ENCODE assay signal across 8 mouse cellular contexts in the genomic region with DNA sequence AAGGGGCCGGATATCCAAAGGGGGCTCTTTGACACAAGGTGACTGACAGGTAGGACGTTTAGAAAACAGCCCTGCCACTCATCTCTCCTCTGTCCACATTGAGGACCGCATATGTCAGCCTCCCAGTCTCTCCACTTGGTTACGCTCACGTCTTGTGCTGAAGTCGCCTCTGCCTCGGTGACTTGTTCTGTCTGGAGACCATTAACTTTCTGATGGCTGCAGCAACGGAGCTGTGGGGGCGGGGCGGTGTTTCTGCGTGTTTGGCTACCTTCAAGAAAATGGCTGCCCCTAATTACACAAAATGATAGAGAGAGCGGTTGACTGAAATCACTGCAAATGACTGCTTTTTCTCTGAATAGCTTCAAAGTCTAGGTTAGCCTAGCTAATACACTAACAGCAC. TPM values are rescaled to one million over a fixed set of nuclear protein-coding genes. Genes with fewer than 3 reads are reported as not detected.
DNase-seq lines count a peak whose midpoint lies in the region; ATAC-seq lines count a peak whose summit lies in the region.

No protein-coding gene starts in this region.

- ATAC-seq in CD4-positive, CD25-positive, alpha-beta regulatory T cell, adult 4 months, result no peak
- ATAC-seq in forebrain, embryonic 11.5 days (replicated peaks; ENCODE audit: low FRiP score), result peak; percentile 44; the same call in 1 of the 2 replicates
- no peak for ATAC-seq in limb, embryonic 15.5 days (ENCODE audit: insufficient number of reproducible peaks, low FRiP score, low TSS enrichment, low read depth)
- no peak for ATAC-seq in stomach, embryonic 15.5 days (ENCODE audit: insufficient read depth, low FRiP score, low read depth)

- H3K9me3 ChIP-seq in forebrain, embryonic 11.5 days (ENCODE audit: control insufficient read depth, low read length), result peaks cover 5% of the 10 kb centered on the region; the same call in 1 of the 2 replicates
- 0 out of 2 replicates have a peak, but pooled peaks cover 3% of the 10 kb centered on the region for H3K9me3 ChIP-seq in limb, embryonic 15.5 days
- no peaks in the 10 kb centered on the region for H3K9me3 ChIP-seq in stomach, embryonic 15.5 days

- H3K4me3 ChIP-seq in forebrain, embryonic 11.5 days (ENCODE audit: low read depth, low read length), result peak overlapping the region; percentile 9
- H3K4me3 ChIP-seq in limb, embryonic 15.5 days, result peak overlapping the region; percentile 19; the same call in 1 of the 2 replicates
- no peak overlapping the region for H3K4me3 ChIP-seq in stomach, embryonic 15.5 days (replicated peaks)

- peak; percentile 75 for DNase-seq in CD4-positive, CD25-positive, alpha-beta regulatory T cell, adult 2 months (ENCODE audit: low read depth, low spot score)
- DNase-seq in layer of hippocampus, postnatal 10 days (ENCODE audit: low spot score in 2 of 2), result peak; percentile 43 to 55
- no peak for DNase-seq in layer of hippocampus, adult 11-12 months (ENCODE audit: low spot score)
- DNase-seq in forebrain, embryonic 11.5 days (ENCODE audit: low spot score), result peak; percentile 68
- DNase-seq in urinary bladder, postnatal 36 days (ENCODE audit: low spot score in 2 of 2), result no peak

- H3K27ac ChIP-seq in forebrain, embryonic 11.5 days (ENCODE audit: low read depth, low read length), result no peak overlapping the region
- H3K27ac ChIP-seq in limb, embryonic 15.5 days, result no peak overlapping the region
- H3K27ac ChIP-seq in stomach, embryonic 15.5 days, result no peak overlapping the region

- 10% methylated on average over 12 of the region's 12 CpGs for WGBS in forebrain, embryonic 11.5 days
- WGBS in limb, embryonic 15.5 days, result 8% methylated on average over 12 of the region's 12 CpGs
- WGBS in stomach, embryonic 15.5 days, result 13% methylated on average over 12 of the region's 12 CpGs

- peak overlapping the region; percentile 57 for H3K4me2 ChIP-seq in forebrain, embryonic 11.5 days (ENCODE audit: low read depth, low read length, severe bottlenecking)
- peak overlapping the region; percentile 36 for H3K4me2 ChIP-seq in limb, embryonic 15.5 days
- H3K4me2 ChIP-seq in stomach, embryonic 15.5 days, result 0 out of 2 replicates have a peak overlapping the region, but pooled peaks have one; percentile 16

- H3K36me3 ChIP-seq in forebrain, embryonic 11.5 days (ENCODE audit: control insufficient read depth, insufficient read depth, low read length), result no peaks in the 10 kb centered on the region
- H3K36me3 ChIP-seq in limb, embryonic 15.5 days, result no peaks in the 10 kb centered on the region
- no peaks in the 10 kb centered on the region for H3K36me3 ChIP-seq in stomach, embryonic 15.5 days

- no peaks in the 10 kb centered on the region for H3K27me3 ChIP-seq in forebrain, embryonic 11.5 days (ENCODE audit: control insufficient read depth, insufficient read depth, low read length)
- peaks cover 9% of the 10 kb centered on the region for H3K27me3 ChIP-seq in limb, embryonic 15.5 days
- no peaks in the 10 kb centered on the region for H3K27me3 ChIP-seq in stomach, embryonic 15.5 days (replicated peaks)

- no peaks in the 10 kb centered on the region; the same call in 1 of the 2 replicates for H3K4me1 ChIP-seq in forebrain, embryonic 11.5 days (replicated peaks; ENCODE audit: control insufficient read depth, insufficient read depth, low read length)
- H3K4me1 ChIP-seq in limb, embryonic 15.5 days, result peaks cover 9% of the 10 kb centered on the region
- H3K4me1 ChIP-seq in stomach, embryonic 15.5 days, result no peaks in the 10 kb centered on the region

- peak overlapping the region; percentile 49 for H3K9ac ChIP-seq in forebrain, embryonic 11.5 days (ENCODE audit: low read length)
- H3K9ac ChIP-seq in limb, embryonic 15.5 days, result no peak overlapping the region
- no peak overlapping the region for H3K9ac ChIP-seq in stomach, embryonic 15.5 days

RNA-seq across cellular contexts. Expression of a gene that starts 43.4 kb away (rescaled TPM):
- 10 to 100 TPM; 13.9 to 24.9 TPM for polyA plus RNA-seq in CD4-positive, CD25-positive, alpha-beta regulatory T cell, adult 4 months (2017; shearing (Covaris generic))
- 10 to 100 TPM in 1 of 2 experiments, 1 to 10 TPM in 1; 9.8 to 11.5 TPM for total RNA-seq in layer of hippocampus, postnatal 10 days (2021)
- polyA plus RNA-seq in forebrain, embryonic 11.5 days (2014; fragmentation: Nextera tagmentation; extraction: Ambion mirVana), result 34.5 and 35.8 TPM in 2 replicates
- polyA plus RNA-seq in limb, embryonic 15.5 days (2015; fragmentation: Nextera tagmentation; extraction: Ambion mirVana), result 27.3 and 31.2 TPM in 2 replicates
- 30.8 and 32.0 TPM in 2 replicates for polyA plus RNA-seq in stomach, embryonic 15.5 days (2015; fragmentation: Nextera tagmentation; extraction: Ambion mirVana)

RNA-seq across cellular contexts. Expression of a gene that starts 43.6 kb away (rescaled TPM):
- 100 to 1,000 TPM; 139 to 156 TPM for polyA plus RNA-seq in CD4-positive, CD25-positive, alpha-beta regulatory T cell, adult 4 months (2017; shearing (Covaris generic))
- 10 to 100 TPM; 37.4 to 39.3 TPM for total RNA-seq in layer of hippocampus, postnatal 10 days (2021)
- polyA plus RNA-seq in forebrain, embryonic 11.5 days (2014; fragmentation: Nextera tagmentation; extraction: Ambion mirVana), result 120 and 132 TPM in 2 replicates
- polyA plus RNA-seq in limb, embryonic 15.5 days (2015; fragmentation: Nextera tagmentation; extraction: Ambion mirVana), result 123 and 125 TPM in 2 replicates
- 112 and 117 TPM in 2 replicates for polyA plus RNA-seq in stomach, embryonic 15.5 days (2015; fragmentation: Nextera tagmentation; extraction: Ambion mirVana)

RNA-seq across cellular contexts. Expression of a gene that starts 58.3 kb away (rescaled TPM):
- polyA plus RNA-seq in CD4-positive, CD25-positive, alpha-beta regulatory T cell, adult 4 months (2017; shearing (Covaris generic)), result 100 to 1,000 TPM; 138 to 156 TPM
- total RNA-seq in layer of hippocampus, postnatal 10 days (2021), result 100 to 1,000 TPM in 1 of 2 experiments, 10 to 100 TPM in 1; 97.1 to 103 TPM
- polyA plus RNA-seq in forebrain, embryonic 11.5 days (2014; fragmentation: Nextera tagmentation; extraction: Ambion mirVana), result 91.5 and 100 TPM in 2 replicates
- 153 and 154 TPM in 2 replicates for polyA plus RNA-seq in limb, embryonic 15.5 days (2015; fragmentation: Nextera tagmentation; extraction: Ambion mirVana)
- polyA plus RNA-seq in stomach, embryonic 15.5 days (2015; fragmentation: Nextera tagmentation; extraction: Ambion mirVana), result 140 and 144 TPM in 2 replicates

Comparison
In these comparisons a context has a peak if more than half of its experiments do, and no peak if none do; other contexts are left out.
1. DNase-seq: peak in CD4-positive, CD25-positive, alpha-beta regulatory T cell, adult 2 months (single experiment), layer of hippocampus, postnatal 10 days (2 of 2) and forebrain, embryonic 11.5 days (single experiment); none in layer of hippocampus, adult 11-12 months (single experiment) and urinary bladder, postnatal 36 days (0 of 2).
2. Peak in every context shown above with its lines, with median percentiles within 50 percentile points of each other: H3K4me2 ChIP-seq.